Mouse (Mus musculus): ENCODE measurements around the gene Cir1. TPM values are rescaled to one million over a fixed set of nuclear protein-coding genes. Genes with fewer than 3 reads are reported as not detected.
A peak's percentile ranks its signal among the peaks of the same experiment; 100 is the strongest.

The Cir1 gene
- polyA plus RNA-seq, 1 experiment, result 18.4 TPM

GRCm38 (mm10) chr2:73266011-73266410 lies 46.5 kb downstream of the Cir1 start:
- Histone ChIP-seq H3K36me3 (ENCODE audit: control insufficient read depth, insufficient read depth, low read length, poor library complexity, severe bottlenecking) (no peaks in the 10 kb centered on the region), H3K4me1 (ENCODE audit: control insufficient read depth, insufficient read depth, low read length) (no peaks in the 10 kb centered on the region), H3K9ac (ENCODE audit: low read depth, poor library complexity, severe bottlenecking) (no peak overlapping the region), H3K27me3 (ENCODE audit: control insufficient read depth, insufficient read depth, low read length, poor library complexity, severe bottlenecking) (peaks cover 19% of the 10 kb centered on the region), H3K4me3 (ENCODE audit: low read depth, low read length) (no peak overlapping the region), H3K27ac (ENCODE audit: insufficient read depth, low read length) (no peak overlapping the region), H3K9me3 (replicated peaks; ENCODE audit: control insufficient read depth, insufficient read depth, low read length, poor library complexity, severe bottlenecking) (peaks cover 2% of the 10 kb centered on the region)
- TF ChIP-seq CTCF (IDR thresholded peaks at IDR 0.05; ENCODE audit: low read depth, low read length), result no peak
- TF ChIP-seq EP300 (IDR thresholded peaks at IDR 0.05; ENCODE audit: insufficient read depth, low read depth, low read length), result no peak
- no peak for TF ChIP-seq POLR2A (IDR thresholded peaks at IDR 0.05; ENCODE audit: insufficient read depth, low read length)

- no peaks in the 10 kb centered on the region for H3K36me3 ChIP-seq (ENCODE audit: control insufficient read depth, insufficient read depth, low read length, poor library complexity, severe bottlenecking)
- no peak overlapping the region for H3K9ac ChIP-seq (ENCODE audit: low read depth, poor library complexity, severe bottlenecking)
- H3K4me1 ChIP-seq (ENCODE audit: control insufficient read depth, insufficient read depth, low read length), result no peaks in the 10 kb centered on the region
- no peak for TF ChIP-seq POLR2A (IDR thresholded peaks at IDR 0.05; ENCODE audit: insufficient read depth, low read length)
- peaks cover 4% of the 10 kb centered on the region for H3K9me3 ChIP-seq (replicated peaks; ENCODE audit: control insufficient read depth, insufficient read depth, low read length, poor library complexity, severe bottlenecking)
- no peak overlapping the region for H3K27ac ChIP-seq (ENCODE audit: insufficient read depth, low read length)
- peaks cover 10% of the 10 kb centered on the region; the same call in 1 of the 2 replicates for H3K27me3 ChIP-seq (ENCODE audit: control insufficient read depth, insufficient read depth, low read length, poor library complexity, severe bottlenecking)
- no peak overlapping the region for H3K4me3 ChIP-seq (ENCODE audit: low read depth, low read length)
Observed at GRCm38 (mm10) chr2:73264611-73265195, 47.8 kb downstream of the Cir1 start.

- Histone ChIP-seq H3K4me3 (ENCODE audit: low read depth, low read length) (peak overlapping the region; percentile 41), H3K36me3 (ENCODE audit: control insufficient read depth, insufficient read depth, low read length, poor library complexity, severe bottlenecking) (no peaks in the 10 kb centered on the region), H3K4me1 (ENCODE audit: control insufficient read depth, insufficient read depth, low read length) (no peaks in the 10 kb centered on the region), H3K9ac (ENCODE audit: low read depth, poor library complexity, severe bottlenecking) (no peak overlapping the region), H3K9me3 (replicated peaks; ENCODE audit: control insufficient read depth, insufficient read depth, low read length, poor library complexity, severe bottlenecking) (peaks cover 4% of the 10 kb centered on the region), H3K27ac (ENCODE audit: insufficient read depth, low read length) (no peak overlapping the region), H3K27me3 (ENCODE audit: control insufficient read depth, insufficient read depth, low read length, poor library complexity, severe bottlenecking) (peaks cover 7% of the 10 kb centered on the region; the same call in 1 of the 2 replicates)
- TF ChIP-seq CTCF (IDR thresholded peaks at IDR 0.05; ENCODE audit: low read depth, low read length), result no peak
- no peak for TF ChIP-seq EP300 (IDR thresholded peaks at IDR 0.05; ENCODE audit: insufficient read depth, low read depth, low read length)
- TF ChIP-seq POLR2A (IDR thresholded peaks at IDR 0.05; ENCODE audit: insufficient read depth, low read length), result no peak
Observed at GRCm38 (mm10) chr2:73263794-73264610, 48.5 kb downstream of the Cir1 start.

- peak overlapping the region; percentile 41 for H3K4me3 ChIP-seq (ENCODE audit: low read depth, low read length)
- H3K9me3 ChIP-seq (replicated peaks; ENCODE audit: control insufficient read depth, insufficient read depth, low read length, poor library complexity, severe bottlenecking), result peaks cover 4% of the 10 kb centered on the region
- H3K9ac ChIP-seq (ENCODE audit: low read depth, poor library complexity, severe bottlenecking), result no peak overlapping the region
- TF ChIP-seq EP300 (IDR thresholded peaks at IDR 0.05; ENCODE audit: insufficient read depth, low read depth, low read length), result no peak
- H3K4me1 ChIP-seq (ENCODE audit: control insufficient read depth, insufficient read depth, low read length), result no peaks in the 10 kb centered on the region
- H3K27me3 ChIP-seq (ENCODE audit: control insufficient read depth, insufficient read depth, low read length, poor library complexity, severe bottlenecking), result peaks cover 7% of the 10 kb centered on the region; the same call in 1 of the 2 replicates
- H3K36me3 ChIP-seq (ENCODE audit: control insufficient read depth, insufficient read depth, low read length, poor library complexity, severe bottlenecking), result no peaks in the 10 kb centered on the region
- no peak overlapping the region for H3K27ac ChIP-seq (ENCODE audit: insufficient read depth, low read length)
Observed at GRCm38 (mm10) chr2:73263172-73263765, 49.2 kb downstream of the Cir1 start.

GRCm38 (mm10) chr2:73248701-73249100 lies 63.8 kb downstream of the Cir1 start:
- no peaks in the 10 kb centered on the region for H3K4me1 ChIP-seq (ENCODE audit: control insufficient read depth, insufficient read depth, low read length)

GRCm38 (mm10) chr2:73241299-73241698 lies 71.2 kb downstream of the Cir1 start:
- no peaks in the 10 kb centered on the region for H3K27me3 ChIP-seq (ENCODE audit: control insufficient read depth, insufficient read depth, low read length, poor library complexity, severe bottlenecking)
- TF ChIP-seq POLR2A (IDR thresholded peaks at IDR 0.05; ENCODE audit: insufficient read depth, low read length) (no peak), CTCF (IDR thresholded peaks at IDR 0.05; ENCODE audit: low read depth, low read length) (no peak), EP300 (IDR thresholded peaks at IDR 0.05; ENCODE audit: insufficient read depth, low read depth, low read length) (no peak)
- H3K4me1 ChIP-seq (ENCODE audit: control insufficient read depth, insufficient read depth, low read length), result no peaks in the 10 kb centered on the region

More at GRCm38 (mm10) chr2:73248701-73249100, 63.8 kb downstream of the Cir1 start:
- Histone ChIP-seq H3K4me3 (ENCODE audit: low read depth, low read length) (no peak overlapping the region), H3K36me3 (ENCODE audit: control insufficient read depth, insufficient read depth, low read length, poor library complexity, severe bottlenecking) (no peaks in the 10 kb centered on the region), H3K9ac (ENCODE audit: low read depth, poor library complexity, severe bottlenecking) (no peak overlapping the region), H3K9me3 (replicated peaks; ENCODE audit: control insufficient read depth, insufficient read depth, low read length, poor library complexity, severe bottlenecking) (peaks cover 3% of the 10 kb centered on the region), H3K27me3 (ENCODE audit: control insufficient read depth, insufficient read depth, low read length, poor library complexity, severe bottlenecking) (no peaks in the 10 kb centered on the region), H3K27ac (ENCODE audit: insufficient read depth, low read length) (no peak overlapping the region)
- no peak for TF ChIP-seq POLR2A (IDR thresholded peaks at IDR 0.05; ENCODE audit: insufficient read depth, low read length)
- TF ChIP-seq CTCF (IDR thresholded peaks at IDR 0.05; ENCODE audit: low read depth, low read length), result no peak
- TF ChIP-seq EP300 (IDR thresholded peaks at IDR 0.05; ENCODE audit: insufficient read depth, low read depth, low read length), result no peak

More at GRCm38 (mm10) chr2:73241299-73241698, 71.2 kb downstream of the Cir1 start:
- H3K9ac ChIP-seq (ENCODE audit: low read depth, poor library complexity, severe bottlenecking), result no peak overlapping the region
- H3K27ac ChIP-seq (ENCODE audit: insufficient read depth, low read length), result no peak overlapping the region
- H3K4me3 ChIP-seq (ENCODE audit: low read depth, low read length), result no peak overlapping the region
- H3K36me3 ChIP-seq (ENCODE audit: control insufficient read depth, insufficient read depth, low read length, poor library complexity, severe bottlenecking), result no peaks in the 10 kb centered on the region
- no peaks in the 10 kb centered on the region for H3K9me3 ChIP-seq (replicated peaks; ENCODE audit: control insufficient read depth, insufficient read depth, low read length, poor library complexity, severe bottlenecking)

Other genes with a start within 250 kb of the Cir1 start
- 186 and 205 TPM in 2 replicates for gene Ola1, start 93.8 kb downstream of the Cir1 start, polyA plus RNA-seq (2011; ENCODE audit: insufficient read depth, insufficient read length, low read depth, missing spikeins)
- not detected in 2 replicates for gene Sp9, start 40.8 kb downstream of the Cir1 start, polyA plus RNA-seq (2011; ENCODE audit: insufficient read depth, insufficient read length, low read depth, missing spikeins)
- gene Scrn3, start 100 bp downstream of the Cir1 start, polyA plus RNA-seq (2011; ENCODE audit: insufficient read depth, insufficient read length, low read depth, missing spikeins), result 33.5 and 33.8 TPM in 2 replicates
- gene Gpr155, start 73.9 kb upstream of the Cir1 start, polyA plus RNA-seq (2011; ENCODE audit: insufficient read depth, insufficient read length, low read depth, missing spikeins), result 1.1 and 1.8 TPM in 2 replicates
- 7.8 and 11.7 TPM in 2 replicates for gene Wipf1, start 217.0 kb upstream of the Cir1 start, polyA plus RNA-seq (2011; ENCODE audit: insufficient read depth, insufficient read length, low read depth, missing spikeins)